Mouse (Mus musculus) layer of hippocampus, postnatal 36 days (tissue): ENCODE results near the gene Chd2. TPM values are rescaled to one million over a fixed set of nuclear protein-coding genes. Genes with fewer than 3 reads are reported as not detected.
"Not testable (repeated sequence)": the region's sequence is repeated elsewhere in the genome, so short reads cannot be mapped to it uniquely, and the experiment has no call there.

ENCODE experiments used
- DNase-seq, 2 experiments: peaks; one replicate each; pipeline ENCODE4 v3.0.0; 2022
- total RNA-seq, 2 experiments: library from RNA; stranded (reverse); gene quantifications; 2 replicates each; pipeline ENCODE4 v1.2.3; 2021

Gene Chd2
- total RNA-seq, 2 experiments from 2014 or later, result 46.4 to 61.7 TPM

GRCm38 (mm10) chr7:73519060-73519796, 22.4 kb downstream of the Chd2 start:
- DNase-seq, result no peak

GRCm38 (mm10) chr7:73518373-73518980, 23.2 kb downstream of the Chd2 start:
- not testable (repeated sequence) for DNase-seq

GRCm38 (mm10) chr7:73517432-73518054, 24.1 kb downstream of the Chd2 start:
- no peak for DNase-seq

- no peak for DNase-seq
Measured at GRCm38 (mm10) chr7:73516820-73517219, 24.8 kb downstream of the Chd2 start.

GRCm38 (mm10) chr7:73514560-73514959, 27.1 kb downstream of the Chd2 start:
- DNase-seq, result no peak

- no peak for DNase-seq
Measured at GRCm38 (mm10) chr7:73512422-73512821, 29.2 kb downstream of the Chd2 start.

- no peak for DNase-seq
Measured at GRCm38 (mm10) chr7:73508688-73509087, 32.9 kb downstream of the Chd2 start.

- DNase-seq, result no peak
Measured at GRCm38 (mm10) chr7:73507491-73507890, 34.1 kb downstream of the Chd2 start.

GRCm38 (mm10) chr7:73506852-73507251, 34.8 kb downstream of the Chd2 start:
- DNase-seq, result no peak

GRCm38 (mm10) chr7:73505266-73505665, 36.4 kb downstream of the Chd2 start:
- DNase-seq, result no peak

GRCm38 (mm10) chr7:73498200-73498599, 43.4 kb downstream of the Chd2 start:
- DNase-seq, result no peak

- DNase-seq, result no peak
Measured at GRCm38 (mm10) chr7:73489261-73489660, 52.4 kb downstream of the Chd2 start.

- DNase-seq, result no peak
Measured at GRCm38 (mm10) chr7:73481094-73481493, 60.5 kb downstream of the Chd2 start.

- DNase-seq, result no peak
Measured at GRCm38 (mm10) chr7:73479506-73479905, 62.1 kb downstream of the Chd2 start.

- no peak for DNase-seq
Measured at GRCm38 (mm10) chr7:73478157-73479058, 63.2 kb downstream of the Chd2 start.

GRCm38 (mm10) chr7:73467741-73468140, 73.9 kb downstream of the Chd2 start:
- no peak for DNase-seq

- DNase-seq, result no peak
Measured at GRCm38 (mm10) chr7:73463546-73463945, 78.1 kb downstream of the Chd2 start.

- DNase-seq, result no peak
Measured at GRCm38 (mm10) chr7:73454113-73454512, 87.5 kb downstream of the Chd2 start.

- no peak for DNase-seq
Measured at GRCm38 (mm10) chr7:73452187-73452808, 89.3 kb downstream of the Chd2 start.

- no peak for DNase-seq
Measured at GRCm38 (mm10) chr7:73451594-73451993, 90.0 kb downstream of the Chd2 start.

- no peak for DNase-seq
Measured at GRCm38 (mm10) chr7:73442246-73442645, 99.4 kb downstream of the Chd2 start.

- DNase-seq, result no peak
Measured at GRCm38 (mm10) chr7:73441802-73442201, 99.8 kb downstream of the Chd2 start.
